ENCODE assay signal across 9 mouse cellular contexts in genomic region chr11:88158842-88159246, GRCm38 (mm10). TPM values are rescaled to one million over a fixed set of nuclear protein-coding genes. Genes with fewer than 3 reads are reported as not detected.
DNase-seq lines count a peak whose midpoint lies in the region; ATAC-seq and TF ChIP-seq lines count a peak whose summit lies in the region.
"Had no signal": no experiment of that assay in that cellular context is flagged by ENCODE, and none has a peak within 500 bp of the region (broad histone marks: within the 10 kb centered on the region; RNA-seq: fewer than 3 reads in every experiment).

No protein-coding gene starts in this region.

- no peak for TF ChIP-seq POLR2A in heart, adult 2 months (IDR thresholded peaks at IDR 0.05; ENCODE audit: insufficient read depth, low read depth, low read length)
- no peak for TF ChIP-seq POLR2A in thymus, adult 2 months (IDR thresholded peaks at IDR 0.05; ENCODE audit: control insufficient read depth, extremely low read depth, insufficient read depth, low read length, poor library complexity)

- peak; percentile 61 for DNase-seq in kidney, adult 11 months
- peak; percentile 63 for DNase-seq in brain, adult 2 months (ENCODE audit: low read depth, low spot score)
- DNase-seq in heart, adult 2 months = peak; percentile 82 to 83
- peak; percentile 56 for DNase-seq in ovary, postnatal 36 days (ENCODE audit: low spot score)
- no peak for DNase-seq in thymus, adult 2 months
- no peak for DNase-seq in right cerebral cortex, postnatal 36 days (ENCODE audit: low spot score in 2 of 2)

- H3K79me2 ChIP-seq in heart, adult 2 months (replicated peaks; ENCODE audit: control insufficient read depth, insufficient read depth, low read length) = no peaks in the 10 kb centered on the region

- H3K9me3 ChIP-seq in kidney, embryonic 16.5 days (ENCODE audit: low read length) = no peaks in the 10 kb centered on the region
- H3K9me3 ChIP-seq in kidney, embryonic 15.5 days (replicated peaks) = no peaks in the 10 kb centered on the region
- H3K9me3 ChIP-seq: neural tube, embryonic 12.5 days had no signal

- H3K27me3 ChIP-seq in kidney, embryonic 16.5 days (ENCODE audit: insufficient read depth, low read length) = no peaks in the 10 kb centered on the region
- H3K27me3 ChIP-seq in heart, adult 2 months (ENCODE audit: control insufficient read depth, insufficient read depth, low read length) = no peaks in the 10 kb centered on the region
- no peaks in the 10 kb centered on the region for H3K27me3 ChIP-seq in kidney, embryonic 15.5 days
- no peaks in the 10 kb centered on the region for H3K27me3 ChIP-seq in thymus, adult 2 months (ENCODE audit: control insufficient read depth, insufficient read depth, low read length)

- H3K4me3 ChIP-seq in kidney, embryonic 16.5 days (ENCODE audit: low read length) = no peak overlapping the region
- no peak overlapping the region for H3K4me3 ChIP-seq in heart, adult 2 months
- H3K4me3 ChIP-seq in kidney, embryonic 15.5 days (replicated peaks) = no peak overlapping the region
- no peak overlapping the region for H3K4me3 ChIP-seq in thymus, adult 2 months (ENCODE audit: control insufficient read depth, insufficient read depth, low read length)
- H3K4me3 ChIP-seq: neural tube, embryonic 12.5 days had no signal

- H3K4me2 ChIP-seq in kidney, embryonic 16.5 days (replicated peaks; ENCODE audit: low read depth, low read length) = no peak overlapping the region
- H3K4me2 ChIP-seq in kidney, embryonic 15.5 days = no peak overlapping the region
- H3K4me2 ChIP-seq: neural tube, embryonic 12.5 days had no signal

- no peak for ATAC-seq in kidney, embryonic 16.5 days (ENCODE audit: low FRiP score, low TSS enrichment)
- no peak for ATAC-seq in kidney, embryonic 15.5 days (replicated peaks; ENCODE audit: low FRiP score)

- 0 out of 2 replicates have a peak, but pooled peaks have one; percentile 55 for TF ChIP-seq EP300 in heart, adult 2 months (IDR thresholded peaks at IDR 0.05; ENCODE audit: insufficient read depth, low read depth, low read length)

- WGBS in kidney, embryonic 16.5 days = 77% methylated on average over 5 of the region's 5 CpGs
- 23% methylated on average over 5 of the region's 5 CpGs for WGBS in heart, adult 2 months
- WGBS in kidney, embryonic 15.5 days = 70% methylated on average over 5 of the region's 5 CpGs
- WGBS in thymus, adult 2 months = 93% methylated on average over 5 of the region's 5 CpGs

- H3K36me3 ChIP-seq in kidney, embryonic 16.5 days (ENCODE audit: insufficient read depth, low read length) = no peaks in the 10 kb centered on the region
- H3K36me3 ChIP-seq in heart, adult 2 months (ENCODE audit: control insufficient read depth, insufficient read depth, low read length) = no peaks in the 10 kb centered on the region
- H3K36me3 ChIP-seq in kidney, embryonic 15.5 days = no peaks in the 10 kb centered on the region
- H3K36me3 ChIP-seq in thymus, adult 2 months (ENCODE audit: control insufficient read depth, insufficient read depth, low read length) = no peaks in the 10 kb centered on the region
- H3K36me3 ChIP-seq: neural tube, embryonic 12.5 days had no signal

- TF ChIP-seq CTCF in heart, adult 2 months (IDR thresholded peaks at IDR 0.05) = no peak
- no peak for TF ChIP-seq CTCF in thymus, adult 2 months (IDR thresholded peaks at IDR 0.05; ENCODE audit: borderline replicate concordance, control insufficient read depth, extremely low read depth, insufficient read depth, low read length, poor library complexity)

- H3K4me1 ChIP-seq in kidney, embryonic 16.5 days (ENCODE audit: insufficient read depth, low read length) = peaks cover 69% of the 10 kb centered on the region
- peaks cover 52% of the 10 kb centered on the region for H3K4me1 ChIP-seq in heart, adult 2 months (ENCODE audit: control insufficient read depth, insufficient read depth, low read length)
- H3K4me1 ChIP-seq in kidney, embryonic 15.5 days = peaks cover 80% of the 10 kb centered on the region
- peaks cover 10% of the 10 kb centered on the region for H3K4me1 ChIP-seq in thymus, adult 2 months (replicated peaks; ENCODE audit: control insufficient read depth, insufficient read depth, low read length)

- no peak overlapping the region; the same call in 1 of the 2 replicates for H3K27ac ChIP-seq in kidney, embryonic 16.5 days (ENCODE audit: low read length)
- peak overlapping the region; percentile 99 for H3K27ac ChIP-seq in heart, adult 2 months
- H3K27ac ChIP-seq in kidney, embryonic 15.5 days = peak overlapping the region; percentile 5; the same call in 1 of the 2 replicates
- H3K27ac ChIP-seq in thymus, adult 2 months (ENCODE audit: control insufficient read depth, insufficient read depth, low read length) = no peak overlapping the region
- H3K27ac ChIP-seq: neural tube, embryonic 12.5 days had no signal

- no peak overlapping the region for H3K9ac ChIP-seq in kidney, embryonic 16.5 days (replicated peaks; ENCODE audit: low read length)
- H3K9ac ChIP-seq in heart, adult 2 months (ENCODE audit: low read depth, low read length) = peak overlapping the region; percentile 5
- no peak overlapping the region for H3K9ac ChIP-seq in kidney, embryonic 15.5 days
- H3K9ac ChIP-seq: neural tube, embryonic 12.5 days had no signal

- intact Hi-C loops in heart, adult 2 months (cut with DNase I) = no loop called here

RNA-seq across cellular contexts. Expression of gene Mrps23, which starts 45.3 kb away (rescaled TPM):
- polyA plus RNA-seq in kidney, embryonic 16.5 days (2015; fragmentation: Nextera tagmentation; extraction: Ambion mirVana) = 61.5 and 66.6 TPM in 2 replicates
- total RNA-seq in heart, adult 2 months (2021) = 100 to 1,000 TPM; 303 to 314 TPM
- 121 and 142 TPM in 2 replicates for polyA plus RNA-seq in heart, adult 2 months (2012; rRNA removed)
- 57.5 and 65.2 TPM in 2 replicates for polyA plus RNA-seq in kidney, embryonic 15.5 days (2015; fragmentation: Nextera tagmentation; extraction: Ambion mirVana)
- 41.6 and 47.6 TPM in 2 replicates for polyA plus RNA-seq in thymus, adult 2 months (2012; rRNA removed)

Comparison
In these comparisons a context has a peak if more than half of its experiments do, and no peak if none do; other contexts are left out.
1. H3K27ac ChIP-seq: peak in heart, adult 2 months (single experiment) and kidney, embryonic 15.5 days (single experiment); none in kidney, embryonic 16.5 days (single experiment) and thymus, adult 2 months (single experiment).
2. DNase-seq: peak in kidney, adult 11 months (single experiment), brain, adult 2 months (single experiment), heart, adult 2 months (2 of 2) and ovary, postnatal 36 days (single experiment); none in thymus, adult 2 months (single experiment) and right cerebral cortex, postnatal 36 days (0 of 2).